Mouse (Mus musculus) kidney, embryonic 14.5 days (tissue): ENCODE measurements around the gene Cdc45. TPM values are rescaled to one million over a fixed set of nuclear protein-coding genes. Genes with fewer than 3 reads are reported as not detected.
"Not testable (repeated sequence)": the region's sequence is repeated elsewhere in the genome, so short reads cannot be mapped to it uniquely, and the experiment has no call there.

Experiments
- ATAC-seq: fragments of 200-750 bp; cut with Nextera tagmentation; 2 replicates; pipeline ENCODE4 v1.8.0; 2017; ENCODE audit warnings: moderate number of reproducible peaks, mild to moderate bottlenecking, moderate TSS enrichment, moderate library complexity; ENCODE audit not compliant: low FRiP score, low TSS enrichment
- H3K27ac ChIP-seq: fragments of 300-500 bp; sonication (generic); 2 replicates; pipeline ENCODE4 v1.5.1; 2014; ENCODE audit warnings: low read depth, mild to moderate bottlenecking, low read length, moderate library complexity, mixed read lengths
- H3K27me3 ChIP-seq: fragments of 300-500 bp; sonication (generic); 2 replicates; pipeline ENCODE4 v1.6.1; 2014; ENCODE audit warnings: mild to moderate bottlenecking, low read length; ENCODE audit not compliant: control insufficient read depth, insufficient read depth
- H3K36me3 ChIP-seq: fragments of 300-500 bp; sonication (generic); 2 replicates; pipeline ENCODE4 v1.6.1; 2014; ENCODE audit warnings: low read length, mixed read lengths; ENCODE audit not compliant: control insufficient read depth, insufficient read depth
- H3K4me1 ChIP-seq: fragments of 300-500 bp; sonication (generic); 2 replicates; pipeline ENCODE4 v1.6.1; 2014; ENCODE audit warnings: low read length, mixed read lengths; ENCODE audit not compliant: control insufficient read depth, insufficient read depth
- H3K4me2 ChIP-seq: fragments of 300-500 bp; sonication (generic); replicated peaks from 2 replicates; pipeline ENCODE4 v1.6.1; 2014; ENCODE audit warnings: low read depth, mild to moderate bottlenecking, low read length
- H3K4me3 ChIP-seq: fragments of 300-500 bp; sonication (generic); 2 replicates; pipeline ENCODE4 v1.5.1; 2014; ENCODE audit warnings: mild to moderate bottlenecking, low read length
- H3K9ac ChIP-seq: fragments of 300-500 bp; sonication (generic); 2 replicates; pipeline ENCODE4 v1.6.1; 2014; ENCODE audit warnings: low read depth, mild to moderate bottlenecking, low read length, moderate library complexity
- H3K9me3 ChIP-seq: fragments of 300-500 bp; sonication (generic); 2 replicates; pipeline ENCODE4 v1.6.1; 2016; ENCODE audit warnings: low read length; ENCODE audit not compliant: control insufficient read depth
- WGBS: fragments of 180-500 bp; shearing (Covaris S2); extraction: QIAGEN DNeasy Blood & Tissue Kit; methylation state at CpG from one replicate; pipeline ENCODE4 v1.1.7; 2014; 5-methylcytosine and 5-hydroxymethylcytosine counted together
- polyA plus RNA-seq: library from polyadenylated mRNA; unstranded; fragments of >200 nt; fragmentation: Nextera tagmentation; extraction: Ambion mirVana; gene quantifications from 2 replicates; pipeline ENCODE4 v1.2.1, GENCODE M21; 2014

Cdc45 gene
- 62.7 and 63.0 TPM in 2 replicates for polyA plus RNA-seq

DNA sequence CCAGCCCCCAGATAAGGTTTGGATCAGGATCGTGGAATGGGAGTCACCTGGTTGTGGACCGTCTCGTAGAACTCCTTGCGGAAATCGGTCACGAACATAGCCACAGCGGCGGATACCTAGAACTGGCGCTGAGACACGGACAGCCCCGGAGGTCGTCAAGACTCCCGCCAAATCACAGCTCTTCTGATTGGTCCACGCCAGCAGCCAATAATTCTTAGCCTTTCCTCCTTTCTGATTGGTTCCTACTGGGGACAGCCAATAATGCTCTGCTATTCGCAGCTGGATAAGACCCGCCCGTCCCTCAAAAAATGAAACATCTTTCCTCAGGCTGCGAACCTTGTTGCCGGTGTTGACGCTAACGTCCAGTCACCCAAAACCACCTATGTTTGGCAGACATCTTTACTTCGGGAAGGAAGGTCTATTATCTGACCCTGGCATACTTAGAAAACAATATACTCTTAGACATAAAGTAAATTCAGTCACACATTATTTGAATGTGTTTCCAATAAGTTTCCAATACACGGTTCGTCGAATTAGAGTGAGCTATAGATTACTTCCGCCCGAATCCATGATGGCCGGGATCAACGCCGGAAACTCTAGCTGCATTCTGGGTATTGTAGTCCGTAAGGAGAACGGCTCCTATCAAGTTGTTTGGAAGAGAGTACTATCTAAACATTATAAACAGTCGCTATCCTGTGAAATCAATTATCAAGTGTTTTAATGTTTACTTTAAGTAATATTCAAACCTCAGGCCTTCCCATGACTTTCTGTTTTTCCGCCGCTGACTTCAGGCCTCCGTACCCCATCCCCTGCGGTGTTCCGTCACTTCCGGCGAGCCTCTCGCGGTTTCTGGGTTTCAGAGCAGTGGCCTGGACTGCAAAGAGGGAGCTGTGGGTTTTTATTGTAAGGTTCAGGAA, at the start of gene Cdc45, which contains the start of gene Ufd1:
TSS of gene Cdc45 (minus strand) at position 520 of the 917 bp plus-strand sequence.
TSS of gene Ufd1 (plus strand) at position 312 of the 917 bp plus-strand sequence.
- Histone ChIP-seq H3K36me3 (peaks cover 55% of the 10 kb centered on the region), H3K27me3 (no peaks in the 10 kb centered on the region), H3K4me2 (peak within 1 kb of the TSS; percentile 84), H3K9ac (peak within 1 kb of the TSS; percentile 77), H3K27ac (peak within 1 kb of the TSS; percentile 64), H3K4me3 (peak within 1 kb of the TSS; percentile 85), H3K4me1 (peaks cover 13% of the 10 kb centered on the region), H3K9me3 (no peaks in the 10 kb centered on the region)
- under 1% methylated on average over 42 of the region's 42 CpGs for WGBS
- peak; percentile 97 for ATAC-seq

DNA sequence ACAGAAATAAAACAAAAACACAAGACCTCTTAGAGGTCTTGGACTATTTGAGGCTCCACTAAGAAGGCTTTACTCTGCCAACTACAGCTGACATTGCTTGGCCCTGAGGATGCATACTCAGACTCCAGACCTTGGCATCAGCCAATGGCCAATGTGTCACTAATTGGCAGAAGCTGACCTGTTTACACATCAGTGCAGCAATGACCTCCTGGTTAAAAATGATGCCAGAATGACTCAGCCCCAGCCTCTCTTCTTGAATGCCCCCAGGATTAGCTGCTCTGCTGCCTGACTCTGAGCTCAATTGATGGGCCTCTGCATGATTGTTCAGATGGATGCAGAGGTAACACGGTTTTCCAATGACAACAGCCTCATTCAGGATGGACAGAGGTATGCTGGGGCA, 48.4 kb upstream of the Cdc45 start:
- WGBS, result 68% methylated on average over 1 of the region's 1 CpGs
- Histone ChIP-seq H3K27ac (no peak overlapping the region), H3K4me2 (no peak overlapping the region), H3K4me1 (no peaks in the 10 kb centered on the region), H3K9ac (no peak overlapping the region), H3K36me3 (no peaks in the 10 kb centered on the region), H3K9me3 (peaks cover 3% of the 10 kb centered on the region; the same call in 1 of the 2 replicates), H3K4me3 (no peak overlapping the region), H3K27me3 (no peaks in the 10 kb centered on the region)
- ATAC-seq, result no peak

DNA sequence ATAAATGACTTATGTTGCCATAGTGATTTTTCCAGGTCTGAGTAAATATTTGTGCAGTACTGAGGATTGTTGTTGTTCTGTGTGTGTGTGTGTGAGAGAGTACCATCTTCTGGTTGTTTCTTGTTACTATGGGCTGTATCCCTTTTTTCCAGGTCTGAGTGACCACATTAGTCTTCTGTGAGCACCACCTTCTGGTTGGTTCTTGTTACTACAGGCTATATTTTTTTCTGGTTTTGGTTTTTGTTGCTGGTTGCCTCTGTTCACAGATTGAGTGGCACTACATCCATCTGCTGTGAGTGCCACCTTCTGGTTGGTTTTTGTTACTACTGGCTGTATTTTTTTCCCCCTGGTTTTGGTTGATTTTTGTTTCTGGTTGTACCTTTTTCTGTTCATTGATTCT, 46.8 kb upstream of the Cdc45 start:
- H3K4me1 ChIP-seq, result no peaks in the 10 kb centered on the region
- no peak for ATAC-seq
- H3K9me3 ChIP-seq, result peaks cover 3% of the 10 kb centered on the region; the same call in 1 of the 2 replicates
- no peaks in the 10 kb centered on the region for H3K27me3 ChIP-seq
- no peaks in the 10 kb centered on the region for H3K36me3 ChIP-seq
- no peak overlapping the region for H3K4me2 ChIP-seq
- H3K27ac ChIP-seq, result no peak overlapping the region
- no peak overlapping the region for H3K9ac ChIP-seq
- no peak overlapping the region for H3K4me3 ChIP-seq

DNA sequence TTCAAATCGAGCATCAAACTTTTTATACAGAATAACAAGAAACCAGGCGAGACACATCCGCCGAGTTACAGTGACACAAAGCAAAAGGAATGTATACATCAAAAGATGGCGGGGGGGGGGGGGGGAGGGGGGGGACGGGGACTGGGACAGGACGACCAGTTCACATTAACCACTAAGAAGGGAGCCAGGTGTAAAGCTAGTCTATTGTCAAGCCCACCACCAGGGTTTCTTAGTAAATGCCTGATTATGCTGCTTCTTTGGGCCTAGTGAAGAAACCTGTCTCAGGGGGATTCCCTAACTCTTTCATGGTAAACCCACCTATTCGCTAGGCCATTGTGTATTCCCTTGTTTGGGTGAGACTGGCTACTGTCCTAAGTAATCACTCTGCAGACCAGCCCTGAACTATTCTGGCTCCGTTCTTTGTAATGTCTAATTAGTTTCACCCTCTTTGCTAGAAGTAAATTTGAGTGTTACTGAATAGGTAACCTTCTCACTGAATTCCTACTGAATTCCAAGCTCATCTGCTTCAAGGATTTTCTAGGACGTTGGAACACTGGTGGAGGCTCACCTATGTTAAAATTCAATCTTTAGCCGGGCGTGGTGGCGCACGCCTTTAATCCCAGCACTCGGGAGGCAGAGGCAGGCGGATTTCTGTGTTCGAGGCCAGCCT, 37.9 kb upstream of the Cdc45 start:
- WGBS, result 88% methylated on average over 16 of the region's 17 CpGs
- H3K36me3 ChIP-seq, ATAC-seq, H3K4me1 ChIP-seq, H3K27me3 ChIP-seq, H3K27ac ChIP-seq, H3K4me2 ChIP-seq, H3K9me3 ChIP-seq, H3K9ac ChIP-seq, H3K4me3 ChIP-seq: not testable (repeated sequence)

DNA sequence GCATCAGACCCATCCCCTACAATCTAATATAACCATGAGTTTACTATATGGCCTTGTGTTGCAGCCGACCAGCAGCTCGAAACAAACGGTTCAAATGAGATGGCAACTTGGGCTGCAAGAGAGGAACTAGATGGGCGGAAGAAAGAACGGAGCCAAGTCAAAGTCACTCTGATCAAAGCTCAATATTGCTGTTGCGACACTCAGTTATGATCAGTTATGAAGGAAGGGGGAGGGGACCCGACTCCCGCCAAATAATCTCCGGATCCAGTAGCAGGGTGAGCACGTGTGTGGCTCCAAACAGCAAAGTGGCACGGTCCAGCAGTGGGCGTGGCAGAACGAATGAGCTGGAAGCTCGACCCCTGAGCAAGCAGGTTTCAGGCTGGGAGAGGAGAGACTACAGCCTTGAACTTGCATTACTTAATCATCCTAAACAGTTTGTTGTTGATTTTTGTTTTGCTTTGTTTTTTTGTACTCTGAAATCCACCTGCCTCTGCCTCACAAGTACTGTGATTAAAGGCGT, 34.6 kb upstream of the Cdc45 start:
- no peak overlapping the region for H3K4me2 ChIP-seq
- WGBS, result 85% methylated on average over 15 of the region's 15 CpGs

DNA sequence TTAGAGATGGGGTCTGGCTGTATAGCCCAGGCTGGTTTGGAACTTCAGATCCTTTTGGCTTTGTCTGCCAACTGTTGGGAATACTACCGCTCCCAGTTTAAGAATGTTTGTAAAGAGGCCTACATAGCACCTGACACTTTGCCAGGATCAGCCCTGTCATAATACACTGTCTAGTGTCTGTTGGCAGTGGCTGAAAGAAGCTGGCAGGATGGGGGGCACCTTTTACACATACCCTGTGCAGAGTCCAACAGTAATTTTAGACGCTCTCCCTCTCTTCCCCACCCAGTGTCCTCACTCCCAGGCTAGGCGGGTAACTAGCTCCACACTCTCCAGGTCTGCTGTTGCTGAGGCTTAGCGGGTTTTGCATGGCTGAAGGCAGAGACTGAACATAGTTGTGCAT, 26.6 kb upstream of the Cdc45 start:
- no peaks in the 10 kb centered on the region for H3K9me3 ChIP-seq
- 94% methylated on average over 4 of the region's 4 CpGs for WGBS
- no peak for ATAC-seq

More for the DNA sequence above, 34.6 kb upstream of the Cdc45 start:
- H3K9ac ChIP-seq, result no peak overlapping the region
- H3K9me3 ChIP-seq, result no peaks in the 10 kb centered on the region
- no peaks in the 10 kb centered on the region for H3K36me3 ChIP-seq
- H3K4me3 ChIP-seq, result no peak overlapping the region
- H3K27me3 ChIP-seq, result no peaks in the 10 kb centered on the region
- H3K27ac ChIP-seq, result no peak overlapping the region
- no peaks in the 10 kb centered on the region for H3K4me1 ChIP-seq
- no peak for ATAC-seq

DNA sequence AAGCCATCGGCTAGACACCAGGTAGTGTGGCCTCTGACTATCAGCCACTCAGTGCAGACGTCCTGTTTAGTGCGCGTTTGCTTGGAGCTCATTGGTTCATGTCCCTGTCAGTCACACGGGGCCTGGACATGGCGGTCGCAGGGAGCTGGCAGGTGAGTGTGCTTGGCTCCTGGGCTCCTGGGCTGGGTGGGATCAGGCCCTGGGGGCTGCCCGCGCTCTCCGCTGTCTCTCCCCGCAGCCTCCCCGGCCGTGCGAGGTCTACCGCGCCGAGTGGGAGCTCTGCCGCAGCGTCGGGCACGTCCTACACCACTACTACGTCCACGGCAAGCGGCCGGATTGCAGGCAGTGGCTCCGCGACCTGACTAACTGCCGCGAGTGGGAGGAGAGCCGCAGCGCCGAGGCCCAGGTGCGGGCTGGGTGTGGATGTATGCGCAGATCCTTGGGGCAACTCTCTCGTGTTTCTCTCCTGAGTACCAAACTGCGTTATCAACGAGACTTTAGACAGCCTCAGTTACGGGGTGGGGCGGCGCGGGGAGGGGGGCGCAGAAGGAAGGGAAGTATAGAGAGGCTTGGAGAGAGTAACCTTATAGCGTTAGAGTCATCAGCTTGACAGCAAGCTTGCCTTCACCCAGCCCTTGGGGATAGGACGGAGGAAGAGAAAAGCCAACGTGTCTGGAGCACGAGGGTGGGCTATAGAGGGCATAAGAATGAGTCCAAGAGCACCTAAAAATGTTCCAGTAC, 24.9 kb upstream of the Cdc45 start, which contains the start of the genes 2510002D24Rik and Gm28539:
TSS of gene 2510002D24Rik (plus strand) at position 111 of the 741 bp plus-strand sequence.
TSS of gene Gm28539 (plus strand) at position 117 of the 741 bp plus-strand sequence.
- H3K9ac ChIP-seq, result peak within 1 kb of the TSS; percentile 86
- H3K4me2 ChIP-seq, result peak within 1 kb of the TSS; percentile 62
- H3K4me3 ChIP-seq, result peak within 1 kb of the TSS; percentile 83
- H3K9me3 ChIP-seq, result no peaks in the 10 kb centered on the region
- no peaks in the 10 kb centered on the region for H3K27me3 ChIP-seq
- ATAC-seq, result peak; percentile 97
- H3K4me1 ChIP-seq, result no peaks in the 10 kb centered on the region
- H3K36me3 ChIP-seq, result peaks cover 36% of the 10 kb centered on the region
- H3K27ac ChIP-seq, result peak within 1 kb of the TSS; percentile 19; the same call in 1 of the 2 replicates
- 1% methylated on average over 46 of the region's 46 CpGs for WGBS

More for the DNA sequence above, 26.6 kb upstream of the Cdc45 start:
- H3K36me3 ChIP-seq, result peaks cover 19% of the 10 kb centered on the region; the same call in 1 of the 2 replicates
- no peak overlapping the region for H3K4me3 ChIP-seq
- no peaks in the 10 kb centered on the region for H3K4me1 ChIP-seq
- H3K9ac ChIP-seq, result no peak overlapping the region
- H3K4me2 ChIP-seq, result no peak overlapping the region
- H3K27ac ChIP-seq, result no peak overlapping the region
- no peaks in the 10 kb centered on the region for H3K27me3 ChIP-seq

DNA sequence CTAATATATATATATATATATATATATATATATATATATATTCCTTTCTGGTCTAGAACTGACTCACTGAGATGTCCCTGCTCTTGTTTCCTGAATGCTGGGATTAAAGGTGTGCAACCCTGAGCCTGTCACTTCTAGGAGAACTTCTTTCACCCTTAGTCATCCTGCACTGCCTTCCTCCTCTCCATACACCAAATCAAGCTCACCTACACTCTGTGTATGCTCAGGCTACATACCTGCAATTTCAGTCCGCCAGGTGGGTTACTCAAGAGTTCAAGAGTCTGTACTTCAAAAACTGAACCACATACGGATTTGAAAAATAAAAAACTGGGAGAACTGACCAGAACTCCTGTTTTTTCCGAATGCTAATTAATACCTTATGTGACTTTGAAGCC, 24.3 kb upstream of the Cdc45 start:
- Histone ChIP-seq H3K4me2 (peak overlapping the region; percentile 62), H3K27me3 (no peaks in the 10 kb centered on the region), H3K9me3 (no peaks in the 10 kb centered on the region), H3K4me3 (peak overlapping the region; percentile 83), H3K4me1 (no peaks in the 10 kb centered on the region), H3K9ac (no peak overlapping the region), H3K27ac (no peak overlapping the region), H3K36me3 (peaks cover 41% of the 10 kb centered on the region)
- 30% methylated on average over 3 of the region's 3 CpGs for WGBS
- ATAC-seq, result peak; percentile 48
